Mouse (Mus musculus) C2C12 (cell line): ENCODE measurements around the gene Col6a5. TPM values are rescaled to one million over a fixed set of nuclear protein-coding genes. Genes with fewer than 3 reads are reported as not detected.

ENCODE experiments used
- H3K27me3 ChIP-seq: one replicate; pipeline ENCODE4 v1.6.1; 2011; ENCODE audit not compliant: control insufficient read depth, insufficient read depth, insufficient read length
- H3K36me3 ChIP-seq: one replicate; pipeline ENCODE4 v1.6.1; 2011; ENCODE audit not compliant: control insufficient read depth, insufficient read depth
- H3K4me3 ChIP-seq: one replicate; pipeline ENCODE4 v1.5.1; 2011; ENCODE audit warnings: mild to moderate bottlenecking, control low read depth; ENCODE audit not compliant: poor library complexity, insufficient read depth, severe bottlenecking
- H3K79me2 ChIP-seq: one replicate; pipeline ENCODE4 v1.6.1; 2011; ENCODE audit not compliant: control insufficient read depth, insufficient read depth
- H3K79me3 ChIP-seq: one replicate; pipeline ENCODE4 v1.6.1; 2011; ENCODE audit warnings: low read depth, control low read depth
- H3ac ChIP-seq: one replicate; pipeline ENCODE3; 2011; ENCODE audit warnings: low read depth; ENCODE audit not compliant: control insufficient read depth, insufficient read length
- CEBPB ChIP-seq: IDR thresholded peaks from one replicate; pipeline ENCODE4 v1.6.1; 2011; ENCODE audit warnings: low read depth, mild to moderate bottlenecking, control low read depth, moderate library complexity
- CTCF ChIP-seq: IDR thresholded peaks from one replicate; pipeline ENCODE4 v1.5.1; 2011; ENCODE audit not compliant: control insufficient read depth, insufficient read depth, insufficient read length
- FOSL1 ChIP-seq: IDR thresholded peaks from one replicate; pipeline ENCODE4 v1.8.0; 2011; ENCODE audit warnings: mild to moderate bottlenecking, low read length; ENCODE audit not compliant: poor library complexity, insufficient read depth, severe bottlenecking
- MAX ChIP-seq: IDR thresholded peaks from one replicate; pipeline ENCODE4 v1.6.1; 2011; ENCODE audit warnings: mild to moderate bottlenecking, control low read depth
- MYOD1 ChIP-seq: IDR thresholded peaks from one replicate; pipeline ENCODE4 v1.6.1; 2011; ENCODE audit warnings: low read depth; ENCODE audit not compliant: control insufficient read depth, insufficient read length
- MYOG ChIP-seq: IDR thresholded peaks from one replicate; pipeline ENCODE4 v1.6.1; 2011; ENCODE audit not compliant: control insufficient read depth, insufficient read length; ENCODE audit errors: extremely low read depth
- USF1 ChIP-seq: IDR thresholded peaks from one replicate; pipeline ENCODE4 v1.6.1; 2011; ENCODE audit warnings: low read depth, mild to moderate bottlenecking, control low read depth, moderate library complexity
- polyA plus RNA-seq: library from polyadenylated mRNA; unstranded; fragments of >200 nt; fragmentation: generic; extraction: Trizol; gene quantifications from one replicate; pipeline ENCODE4 v1.2.1, GENCODE M21; 2012; ENCODE audit warnings: missing spikeins

Gene Col6a5
- polyA plus RNA-seq, 1 experiment = not detected

DNA sequence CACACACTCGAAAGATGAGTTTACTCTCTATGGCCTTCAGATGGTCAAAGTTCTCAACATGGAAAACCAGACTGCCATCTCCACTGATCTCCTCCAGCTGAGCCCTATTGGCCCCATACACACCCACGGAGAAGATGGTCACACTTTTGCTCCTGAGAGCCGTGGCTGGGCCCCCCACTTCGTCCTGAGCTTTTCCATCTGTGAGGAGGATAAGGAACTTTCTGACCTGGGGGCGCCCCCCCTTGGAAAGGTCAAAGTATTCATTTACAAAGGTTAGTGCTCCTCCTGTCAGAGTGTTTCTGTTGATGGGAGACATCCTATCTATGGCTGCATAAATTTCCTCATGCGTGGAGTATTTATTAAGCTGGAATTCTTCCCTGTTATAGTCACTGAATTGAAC lies 26.6 kb downstream of the Col6a5 start:
- TF ChIP-seq MYOD1 = no peak
- TF ChIP-seq CTCF = no peak
- no peak for TF ChIP-seq MAX
- no peak for TF ChIP-seq FOSL1
- no peak for TF ChIP-seq MYOG
- TF ChIP-seq CEBPB = no peak
- Histone ChIP-seq H3K36me3 (no peaks in the 10 kb centered on the region), H3K4me3 (no peak overlapping the region), H3ac (no peak overlapping the region), H3K79me2 (no peaks in the 10 kb centered on the region), H3K79me3 (no peaks in the 10 kb centered on the region), H3K27me3 (peaks cover 4% of the 10 kb centered on the region)

DNA sequence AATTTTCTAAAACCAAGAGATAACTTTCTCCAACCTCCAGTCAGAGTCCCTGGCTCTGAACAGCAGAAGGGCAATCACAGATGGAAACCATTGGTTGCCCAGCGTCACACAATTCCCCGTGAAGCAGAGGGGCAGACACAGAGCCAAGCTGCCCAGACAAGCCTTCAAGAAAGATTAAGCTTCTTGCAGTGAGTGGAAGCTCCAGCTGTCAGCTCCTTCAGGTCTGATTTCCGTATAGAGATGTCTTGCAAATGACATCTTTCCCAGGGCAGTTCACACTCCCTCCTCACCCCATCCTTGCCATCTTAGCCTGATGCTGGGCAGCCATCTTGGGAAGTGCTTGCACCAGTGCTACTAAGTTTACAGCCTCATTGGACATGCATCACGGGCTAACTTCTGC lies 31.2 kb downstream of the Col6a5 start:
- Histone ChIP-seq H3K4me3 (no peak overlapping the region), H3ac (no peak overlapping the region), H3K27me3 (no peaks in the 10 kb centered on the region), H3K79me2 (no peaks in the 10 kb centered on the region), H3K79me3 (no peaks in the 10 kb centered on the region), H3K36me3 (no peaks in the 10 kb centered on the region)
- no peak for TF ChIP-seq MYOD1
- TF ChIP-seq USF1 = no peak
- TF ChIP-seq MAX = no peak
- no peak for TF ChIP-seq FOSL1
- TF ChIP-seq MYOG = no peak
- no peak for TF ChIP-seq CEBPB
- no peak for TF ChIP-seq CTCF

DNA sequence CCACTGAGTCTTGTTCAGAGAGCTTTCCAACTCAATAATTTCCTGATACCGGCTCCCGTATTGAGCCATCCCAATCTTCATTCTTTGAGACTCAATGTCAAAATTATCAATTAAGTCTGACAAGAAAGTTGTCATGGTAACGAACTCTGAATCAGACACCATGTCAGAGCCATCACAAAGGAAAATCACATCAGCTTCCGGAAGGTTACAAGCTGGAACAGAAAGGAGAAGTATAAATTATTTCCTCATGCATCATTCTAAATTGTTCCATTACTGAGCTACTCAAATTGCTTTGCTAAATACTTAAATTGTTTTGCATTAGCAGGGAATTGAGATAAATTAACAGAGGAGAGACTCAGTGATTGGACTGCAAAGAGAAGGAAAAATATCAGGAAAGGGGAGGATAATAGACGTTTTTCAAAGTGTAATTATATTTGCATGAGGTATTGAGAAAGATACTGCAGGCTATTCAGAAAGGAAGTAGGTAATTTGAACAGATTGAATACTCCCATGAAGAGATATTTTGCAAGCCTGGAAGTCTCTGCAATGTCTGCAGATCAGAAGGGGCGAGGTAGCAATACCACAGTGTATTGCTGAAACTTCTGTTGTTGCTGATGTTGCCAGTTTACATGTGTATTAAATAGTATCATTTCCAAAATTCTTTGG lies 31.9 kb downstream of the Col6a5 start:
- H3ac ChIP-seq = no peak overlapping the region
- TF ChIP-seq MAX (no peak), USF1 (no peak), CEBPB (no peak), CTCF (no peak), FOSL1 (no peak), MYOD1 (no peak), MYOG (no peak)
- H3K4me3 ChIP-seq = no peak overlapping the region
- H3K36me3 ChIP-seq = no peaks in the 10 kb centered on the region
- H3K79me3 ChIP-seq = no peaks in the 10 kb centered on the region
- H3K27me3 ChIP-seq = no peaks in the 10 kb centered on the region
- no peaks in the 10 kb centered on the region for H3K79me2 ChIP-seq

DNA sequence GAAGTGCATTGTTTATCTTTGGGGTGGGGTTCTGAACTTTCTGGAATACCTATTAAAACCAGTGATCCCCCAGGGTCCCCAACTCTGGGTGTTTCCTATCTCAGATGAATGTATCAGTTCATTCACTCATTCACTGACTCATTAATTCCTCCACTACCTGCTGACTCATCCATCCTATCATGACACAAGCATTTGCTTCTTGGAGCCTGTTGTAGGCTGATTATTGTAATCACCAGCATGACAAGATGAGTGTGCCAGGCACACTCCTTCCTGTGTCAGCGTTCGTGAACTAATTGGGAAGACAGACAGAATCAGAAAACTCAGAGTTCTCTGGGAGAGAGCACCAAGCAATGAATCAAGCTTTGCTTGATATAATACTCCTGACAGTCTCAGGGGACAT lies 36.8 kb downstream of the Col6a5 start:
- no peaks in the 10 kb centered on the region for H3K79me3 ChIP-seq
- no peaks in the 10 kb centered on the region for H3K79me2 ChIP-seq
- no peaks in the 10 kb centered on the region for H3K27me3 ChIP-seq
- H3K4me3 ChIP-seq = no peak overlapping the region
- TF ChIP-seq USF1 (no peak), FOSL1 (peak; percentile 2)
- H3ac ChIP-seq = no peak overlapping the region
- H3K36me3 ChIP-seq = no peaks in the 10 kb centered on the region

DNA sequence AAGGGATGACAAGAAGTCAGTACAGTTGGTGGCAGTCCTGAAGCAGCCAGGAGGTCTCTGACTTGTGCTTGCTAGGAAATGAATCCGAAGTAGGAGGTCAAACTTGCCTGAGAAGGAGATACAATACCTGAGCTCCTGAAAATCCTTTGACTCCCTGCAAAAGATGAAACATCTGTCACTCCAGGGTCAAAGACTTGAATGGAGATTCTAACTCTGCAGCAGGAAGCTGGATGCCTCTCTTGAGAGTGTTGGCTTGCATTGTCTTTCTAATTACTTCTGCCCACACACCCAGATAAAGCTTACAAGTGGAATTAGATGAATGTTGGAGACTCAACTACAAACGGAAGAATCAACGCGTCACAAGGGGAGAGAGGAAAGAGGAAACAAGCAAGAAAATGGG lies 45.3 kb downstream of the Col6a5 start:
- Histone ChIP-seq H3K4me3 (no peak overlapping the region), H3K27me3 (no peaks in the 10 kb centered on the region), H3K79me3 (no peaks in the 10 kb centered on the region), H3K79me2 (no peaks in the 10 kb centered on the region), H3ac (no peak overlapping the region), H3K36me3 (no peaks in the 10 kb centered on the region)
- TF ChIP-seq FOSL1 = no peak
- no peak for TF ChIP-seq MYOD1
- no peak for TF ChIP-seq CTCF
- no peak for TF ChIP-seq USF1
- no peak for TF ChIP-seq CEBPB
- no peak for TF ChIP-seq MAX
- TF ChIP-seq MYOG = no peak

DNA sequence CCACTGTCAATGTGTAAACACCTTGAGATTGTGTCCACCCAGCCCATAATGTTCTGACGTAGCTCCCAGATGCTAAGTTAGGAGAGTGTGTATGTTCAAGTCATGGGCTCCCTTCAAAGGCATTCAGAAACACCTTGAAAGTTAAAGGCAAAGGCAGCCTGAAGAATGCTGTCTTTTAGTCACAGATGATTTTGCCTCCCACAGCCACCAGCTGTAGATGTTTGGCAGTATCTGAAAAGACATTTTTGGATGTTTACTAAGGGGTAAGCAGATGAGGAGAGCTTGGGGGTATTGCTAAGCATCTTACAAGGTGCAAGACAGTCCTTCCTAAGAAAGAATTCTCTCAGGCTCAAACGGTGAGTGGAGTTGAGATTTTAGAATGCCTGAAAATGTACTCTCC lies 50.3 kb downstream of the Col6a5 start:
- H3K79me3 ChIP-seq = no peaks in the 10 kb centered on the region
- no peak overlapping the region for H3K4me3 ChIP-seq
- H3ac ChIP-seq = no peak overlapping the region
- H3K27me3 ChIP-seq = no peaks in the 10 kb centered on the region
- H3K36me3 ChIP-seq = no peaks in the 10 kb centered on the region
- no peaks in the 10 kb centered on the region for H3K79me2 ChIP-seq
- TF ChIP-seq CEBPB (no peak), FOSL1 (no peak), MYOD1 (no peak)
